Mouse (Mus musculus): ENCODE measurements around the gene Maml2.
A peak's percentile ranks its signal among the peaks of the same experiment; 100 is the strongest.

GRCm38 (mm10) chr9:13491107-13491506 lies 193.3 kb downstream of the Maml2 start:
- TF ChIP-seq EP300 (IDR thresholded peaks at IDR 0.05) (peak; percentile 9; the same call in 1 of the 2 replicates), CTCF (IDR thresholded peaks at IDR 0.05) (no peak)

Data from lung, postnatal 0 days (tissue).